Mouse (Mus musculus) megakaryocyte, adult 5-6 weeks (primary cell): ENCODE measurements around the gene Fcrl6. TPM values are rescaled to one million over a fixed set of nuclear protein-coding genes. Genes with fewer than 3 reads are reported as not detected.

Source experiments
- ATAC-seq: 2 replicates; pipeline ENCODE4 v1.8.0; 2016; ENCODE audit warnings: mild to moderate bottlenecking, inconsistent platforms; ENCODE audit not compliant: poor library complexity, severe bottlenecking
- total RNA-seq, 2 experiments: library from RNA; stranded (forward) in 1 of 2; stranded (reverse) in 1 of 2; fragments of 153-499, 151-499 nt in 1 of 2; fragments of 221-1000, 200-1000 nt in 1 of 2; gene quantifications; 2 replicates each; pipeline versions ENCODE4 v1.2.3 to v1.2.4; 2015 to 2017

Fcrl6 gene
- total RNA-seq, 2 experiments from 2014 or later = not detected

- 0 out of 2 replicates have a peak, but pooled peaks have one; percentile 15 for ATAC-seq
Measured at GRCm38 (mm10) chr1:172549717-172550116, 52.6 kb downstream of the Fcrl6 start.

GRCm38 (mm10) chr1:172549314-172549713 lies 53.0 kb downstream of the Fcrl6 start:
- no peak for ATAC-seq

GRCm38 (mm10) chr1:172548501-172548900 lies 53.9 kb downstream of the Fcrl6 start:
- peak; percentile 75 for ATAC-seq

Other genes with a start within 250 kb of the Fcrl6 start
- gene Pigm, start 226.0 kb downstream of the Fcrl6 start, total RNA-seq (2015) = 14.1 and 15.5 TPM in 2 replicates
- 14.8 and 15.1 TPM in 2 replicates for gene Pigm, start 226.0 kb downstream of the Fcrl6 start, total RNA-seq (2017)
- 2.3 and 3.1 TPM in 2 replicates for gene Slamf9, start 127.2 kb downstream of the Fcrl6 start, total RNA-seq (2015)
- gene Slamf9, start 127.2 kb downstream of the Fcrl6 start, total RNA-seq (2017) = 0.11 and 1.5 TPM in 2 replicates
- gene Igsf9, start 120.8 kb downstream of the Fcrl6 start, total RNA-seq (2015) = 0.20 and 1.9 TPM in 2 replicates
- 0.16 TPM in 1 of 2 replicates, not detected in the other for gene Igsf9, start 120.8 kb downstream of the Fcrl6 start, total RNA-seq (2017)
- gene Tagln2, start 102.5 kb downstream of the Fcrl6 start, total RNA-seq (2015) = 667 and 741 TPM in 2 replicates
- 334 and 340 TPM in 2 replicates for gene Tagln2, start 102.5 kb downstream of the Fcrl6 start, total RNA-seq (2017)
- gene Cfap45, start 81.8 kb downstream of the Fcrl6 start, total RNA-seq (2015) = not detected in 2 replicates
- gene Cfap45, start 81.8 kb downstream of the Fcrl6 start, total RNA-seq (2017) = 0.11 TPM in 1 of 2 replicates, not detected in the other
- not detected in 2 replicates for gene Vsig8, start 46.6 kb downstream of the Fcrl6 start, total RNA-seq (2015)
- gene Vsig8, start 46.6 kb downstream of the Fcrl6 start, total RNA-seq (2017) = not detected in 2 replicates
- 8.6 and 8.7 TPM in 2 replicates for gene Slamf8, start 12.0 kb downstream of the Fcrl6 start, total RNA-seq (2015)
- gene Slamf8, start 12.0 kb downstream of the Fcrl6 start, total RNA-seq (2017) = 9.1 and 10.1 TPM in 2 replicates
- gene Dusp23, start 30.4 kb upstream of the Fcrl6 start, total RNA-seq (2015) = 8.6 and 11.1 TPM in 2 replicates
- gene Dusp23, start 30.4 kb upstream of the Fcrl6 start, total RNA-seq (2017) = 0.37 and 1.3 TPM in 2 replicates
- not detected in 2 replicates for gene Crp, start 95.5 kb upstream of the Fcrl6 start, total RNA-seq (2015)
- not detected in 2 replicates for gene Crp, start 95.5 kb upstream of the Fcrl6 start, total RNA-seq (2017)